Mouse (Mus musculus) CH12.LX (cell line): ENCODE measurements around the gene Rfesd.

ENCODE experiments used
- BHLHE40 ChIP-seq: IDR thresholded peaks from 2 replicates; pipeline ENCODE4 v1.6.1; 2011; ENCODE audit warnings: mild to moderate bottlenecking, low read depth, low read length, improper control_type of control experiment
- CHD2 ChIP-seq: IDR thresholded peaks from 2 replicates; pipeline ENCODE4 v1.6.1; 2011; ENCODE audit warnings: low read length, improper control_type of control experiment
- CTCF ChIP-seq, 2 experiments: IDR thresholded peaks in 1 of 2; conservative IDR thresholded peaks in 1 of 2; 2 replicates each; pipeline ENCODE4 v1.5.1; 2011 to 2012; ENCODE audit warnings: low read depth in 2 of 2, low read length in 2 of 2, improper control_type of control experiment in 1 of 2, inconsistent platforms in 1 of 2, mild to moderate bottlenecking in 1 of 2, moderate library complexity in 1 of 2
- ELF1 ChIP-seq: IDR thresholded peaks from 2 replicates; pipeline ENCODE4 v1.6.1; 2014; ENCODE audit warnings: low read depth, mild to moderate bottlenecking, inconsistent platforms, low read length, improper control_type of control experiment
- MAX ChIP-seq: IDR thresholded peaks from 2 replicates; pipeline ENCODE4 v1.6.1; 2011; ENCODE audit warnings: low read length, improper control_type of control experiment
- MAZ ChIP-seq: IDR thresholded peaks from 2 replicates; pipeline ENCODE4 v1.6.1; 2012; ENCODE audit warnings: low read depth, mild to moderate bottlenecking, inconsistent platforms, low read length, improper control_type of control experiment, moderate library complexity
- MXI1 ChIP-seq: IDR thresholded peaks from 2 replicates; pipeline ENCODE4 v1.6.1; 2011; ENCODE audit warnings: mild to moderate bottlenecking, low read depth, low read length, improper control_type of control experiment
- NELFE ChIP-seq: IDR thresholded peaks from 2 replicates; pipeline ENCODE4 v1.6.1; 2011; ENCODE audit warnings: low read depth, low read length, improper control_type of control experiment
- UBTF ChIP-seq: IDR thresholded peaks from 2 replicates; pipeline ENCODE4 v1.6.1; 2012; ENCODE audit warnings: low read depth, mild to moderate bottlenecking, inconsistent platforms, low read length, improper control_type of control experiment, moderate library complexity
- USF1 ChIP-seq: IDR thresholded peaks from 2 replicates; pipeline ENCODE4 v1.6.1; 2014; ENCODE audit warnings: low read depth, mild to moderate bottlenecking, inconsistent platforms, low read length, improper control_type of control experiment

DNA sequence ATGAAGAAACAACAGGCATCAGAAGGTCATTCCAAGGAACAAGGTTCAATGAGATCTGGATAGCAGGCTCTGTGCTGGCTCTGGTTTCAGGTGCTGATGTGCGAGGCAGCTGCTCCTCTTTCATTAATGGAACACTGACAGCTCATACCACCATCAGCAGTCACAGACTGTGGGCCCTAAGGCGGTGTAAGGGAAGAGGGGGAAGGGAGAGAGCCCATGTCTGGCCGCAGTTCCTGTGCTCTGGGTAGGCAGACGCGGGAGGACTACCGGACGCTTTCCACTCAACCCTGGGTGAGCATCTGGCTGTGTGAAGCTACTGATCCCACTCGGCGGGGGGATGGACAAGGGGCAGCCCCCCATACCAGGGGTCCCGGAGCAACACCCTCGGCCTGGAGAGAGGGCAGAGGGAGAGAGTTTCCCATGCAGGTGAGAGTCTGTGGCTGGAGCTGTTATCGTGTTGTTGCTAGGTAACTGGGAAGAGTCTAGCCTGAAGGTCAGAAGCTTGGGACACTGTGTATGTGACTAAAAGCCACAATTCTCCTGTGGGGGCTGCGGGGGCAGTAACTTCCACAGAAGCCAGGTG, 45.9 kb upstream of the Rfesd start:
- TF ChIP-seq MXI1 = no peak
- TF ChIP-seq NELFE = no peak
- no peak for TF ChIP-seq MAZ
- TF ChIP-seq CHD2 = no peak
- TF ChIP-seq USF1 = no peak
- no peak for TF ChIP-seq BHLHE40
- TF ChIP-seq CTCF (conservative IDR thresholded peaks at IDR 0.05 in 1 of 2, IDR thresholded peaks at IDR 0.05 in 1 of 2; ENCODE audit: low read depth in 2 of 2, low read length in 2 of 2) = no peak
- no peak for TF ChIP-seq ELF1
- TF ChIP-seq MAX = no peak
- TF ChIP-seq UBTF = no peak
